Mouse (Mus musculus) heart, adult 2 months (tissue): ENCODE measurements around the gene Ttc23l. TPM values are rescaled to one million over a fixed set of nuclear protein-coding genes. Genes with fewer than 3 reads are reported as not detected.
A peak's percentile ranks its signal among the peaks of the same experiment; 100 is the strongest.
"Not testable (repeated sequence)": the region's sequence is repeated elsewhere in the genome, so short reads cannot be mapped to it uniquely, and the experiment has no call there.

Experiments used
- DNase-seq, 2 experiments: peaks; one replicate each; pipeline ENCODE4 v3.0.0; 2021
- H3K27ac ChIP-seq: fragments of 200-600 bp; 2 replicates; pipeline ENCODE4 v1.8.1; 2022
- H3K27me3 ChIP-seq: fragments of 200-500 bp; 2 replicates; pipeline ENCODE4 v1.6.1; 2012; ENCODE audit warnings: mild to moderate bottlenecking, low read length, inconsistent platforms, mixed read lengths; ENCODE audit not compliant: control insufficient read depth, insufficient read depth
- H3K36me3 ChIP-seq: fragments of 200-500 bp; 2 replicates; pipeline ENCODE4 v1.6.1; 2012; ENCODE audit warnings: low read length, inconsistent platforms; ENCODE audit not compliant: control insufficient read depth, insufficient read depth
- H3K4me1 ChIP-seq: fragments of 200-500 bp; 2 replicates; pipeline ENCODE4 v1.6.1; 2011; ENCODE audit warnings: low read length; ENCODE audit not compliant: control insufficient read depth, insufficient read depth
- H3K4me3 ChIP-seq: fragments of 200-600 bp; 2 replicates; pipeline ENCODE4 v1.8.1; 2022
- H3K79me2 ChIP-seq: fragments of 200-500 bp; replicated peaks from 2 replicates; pipeline ENCODE4 v1.6.1; 2012; ENCODE audit warnings: mild to moderate bottlenecking, inconsistent platforms, low read length, moderate library complexity, mixed read lengths; ENCODE audit not compliant: control insufficient read depth, insufficient read depth
- H3K9ac ChIP-seq: fragments of 200-500 bp; 2 replicates; pipeline ENCODE4 v1.6.1; 2012; ENCODE audit warnings: low read depth, mild to moderate bottlenecking, control low read depth, inconsistent platforms, low read length, mixed read lengths
- CTCF ChIP-seq: fragments of 200-600 bp; IDR thresholded peaks from 2 replicates; pipeline ENCODE4 v1.8.1; 2022; ENCODE audit warnings: antibody characterized with exemption, mild to moderate bottlenecking, moderate library complexity
- EP300 ChIP-seq: fragments of 200-500 bp; IDR thresholded peaks from 2 replicates; pipeline ENCODE4 v1.6.1; 2011; ENCODE audit warnings: low read depth, low read length, control low read depth; ENCODE audit not compliant: insufficient read depth
- POLR2A ChIP-seq: fragments of 200-500 bp; IDR thresholded peaks from 2 replicates; pipeline ENCODE4 v1.6.1; 2011; ENCODE audit warnings: mild to moderate bottlenecking, low read depth, low read length, control low read depth; ENCODE audit not compliant: insufficient read depth
- whole genome bisulfite sequencing: fragments of 180-500 bp; shearing (Covaris S2); methylation state at CpG from one replicate; pipeline ENCODE4 v1.1.7; 2018; 5-methylcytosine and 5-hydroxymethylcytosine counted together
- intact Hi-C: fragments of 180-260 bp; cut with DNase I; formaldehyde crosslinking; loops from one replicate; pipeline ENCODE4 v1.15.1; 2025
- polyA plus RNA-seq: library from polyadenylated mRNA; depleted of rRNA; stranded (reverse); fragments of >200 nt; gene quantifications from 2 replicates; pipeline ENCODE4 v1.2.3, GENCODE M21; 2012
- total RNA-seq, 2 experiments: library from RNA; stranded (reverse); gene quantifications; 2 replicates each; pipeline ENCODE4 v1.2.3; 2021

Ttc23l gene
- total and polyA plus RNA-seq, 3 experiments = 0.12 TPM; not detected in 2

DNA sequence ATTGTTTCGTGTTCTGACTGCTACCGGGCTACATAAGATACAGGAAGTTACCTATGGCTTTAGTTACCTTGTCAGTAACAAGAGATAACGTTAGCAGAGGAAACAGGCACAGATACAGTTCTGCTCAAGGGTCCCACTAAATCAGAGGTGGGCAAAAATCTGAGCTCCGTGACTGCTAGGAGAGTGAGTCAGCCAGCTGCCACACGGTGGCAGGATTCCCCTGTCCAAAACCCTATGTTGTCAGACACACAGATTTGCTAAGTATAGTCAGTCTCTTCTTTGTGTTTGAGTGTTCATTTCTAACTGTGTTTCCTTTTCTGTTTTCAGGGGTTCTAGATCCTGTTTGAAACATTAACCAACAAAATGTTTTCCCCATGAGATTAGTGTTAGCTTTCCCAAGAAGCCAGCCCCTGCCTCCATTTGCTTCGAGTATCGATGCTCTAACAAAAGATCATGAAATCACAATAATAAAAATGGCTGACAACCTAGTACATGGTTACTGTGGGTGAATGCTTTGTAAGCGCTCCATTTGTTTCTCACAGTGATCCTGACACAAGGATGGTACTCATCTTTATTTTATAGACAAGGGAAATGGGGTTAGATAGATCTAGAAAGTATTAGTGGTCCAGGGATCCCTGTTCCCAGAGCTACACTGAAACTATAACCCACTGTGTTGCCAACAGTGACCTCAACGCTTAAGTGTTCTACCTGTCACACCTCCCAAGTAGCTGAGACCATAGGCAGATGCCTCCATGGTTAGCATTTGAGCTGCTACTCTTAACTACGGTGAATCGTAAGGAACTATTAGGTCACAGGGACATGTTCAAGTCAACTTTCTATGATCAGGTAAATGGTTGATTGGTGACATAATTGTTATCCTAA, 57.4 kb downstream of the Ttc23l start:
- H3K36me3 ChIP-seq = no peaks in the 10 kb centered on the region
- H3K4me1 ChIP-seq = no peaks in the 10 kb centered on the region
- no peak overlapping the region for H3K9ac ChIP-seq
- H3K4me3 ChIP-seq = no peak overlapping the region
- TF ChIP-seq EP300 (0 out of 2 replicates have a peak, but pooled peaks have one; percentile 44), POLR2A (no peak), CTCF (peak; percentile 88)
- no peaks in the 10 kb centered on the region for H3K79me2 ChIP-seq
- intact Hi-C loops = loop anchor here (1.0 to 5.0 kb wide), 3 partner anchors 86 to 400 kb away; no protein-coding TSS in a partner anchor
- WGBS = 53% methylated on average over 11 of the region's 11 CpGs
- no peaks in the 10 kb centered on the region for H3K27me3 ChIP-seq
- peak; percentile 28 to 62 for DNase-seq
- H3K27ac ChIP-seq = no peak overlapping the region

DNA sequence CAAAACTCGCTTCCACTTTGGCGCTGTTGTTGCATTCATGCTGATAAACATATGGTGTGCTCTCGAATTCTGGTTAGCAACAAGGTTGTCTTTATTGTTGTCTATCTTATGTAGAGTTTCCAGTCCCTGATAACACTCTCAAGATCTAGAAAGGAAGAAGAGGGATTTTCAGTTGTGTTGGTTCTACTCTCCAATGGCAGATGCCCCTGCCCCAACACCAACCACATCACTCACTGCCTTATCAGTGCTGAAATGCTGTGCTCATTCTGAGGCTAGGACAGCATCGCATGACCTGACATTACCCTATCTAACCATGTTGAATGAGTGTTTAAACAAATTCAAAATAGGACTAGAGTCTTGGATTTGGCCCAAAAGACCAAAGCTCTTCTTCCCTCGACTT, 58.4 kb downstream of the Ttc23l start:
- no peak for DNase-seq
- no peak overlapping the region for H3K27ac ChIP-seq
- TF ChIP-seq POLR2A = no peak
- TF ChIP-seq EP300 = no peak
- TF ChIP-seq CTCF = no peak
- H3K27me3 ChIP-seq = no peaks in the 10 kb centered on the region
- no peak overlapping the region for H3K4me3 ChIP-seq
- intact Hi-C loops = loop anchor here (2.0 to 5.0 kb wide), 2 partner anchors 87 to 373 kb away; no protein-coding TSS in a partner anchor
- no peaks in the 10 kb centered on the region for H3K36me3 ChIP-seq
- WGBS = 56% methylated on average over 5 of the region's 5 CpGs
- H3K79me2 ChIP-seq = no peaks in the 10 kb centered on the region
- H3K9ac ChIP-seq = no peak overlapping the region
- no peaks in the 10 kb centered on the region for H3K4me1 ChIP-seq

DNA sequence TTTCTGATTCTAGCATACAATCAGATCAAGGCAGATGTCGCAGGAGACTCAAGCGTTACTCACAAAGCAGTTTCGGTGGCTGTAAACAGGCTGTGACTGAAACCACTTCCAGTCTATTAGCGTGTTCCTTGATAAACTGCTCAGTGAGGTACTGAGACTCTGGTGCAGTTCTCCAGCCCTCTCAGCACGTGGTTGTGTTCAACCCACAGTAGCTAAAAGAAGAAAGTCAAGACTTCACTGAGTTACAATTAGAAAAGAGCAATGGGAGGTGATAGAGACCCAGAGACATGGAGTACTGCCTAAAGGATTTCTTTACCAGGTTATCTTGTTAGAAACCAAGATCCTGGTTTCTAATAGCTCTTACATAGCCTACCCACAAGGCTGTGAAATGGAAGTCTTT, 58.9 kb downstream of the Ttc23l start:
- WGBS = 64% methylated on average over 5 of the region's 5 CpGs
- H3K79me2 ChIP-seq = no peaks in the 10 kb centered on the region
- H3K27me3 ChIP-seq = no peaks in the 10 kb centered on the region
- no peak for DNase-seq
- H3K9ac ChIP-seq = no peak overlapping the region
- TF ChIP-seq POLR2A (no peak), EP300 (no peak), CTCF (no peak)
- no peak overlapping the region for H3K4me3 ChIP-seq
- intact Hi-C loops = no loop called here
- no peaks in the 10 kb centered on the region for H3K36me3 ChIP-seq
- no peaks in the 10 kb centered on the region for H3K4me1 ChIP-seq
- H3K27ac ChIP-seq = no peak overlapping the region

- H3K27me3 ChIP-seq, DNase-seq, H3K4me3 ChIP-seq, H3K36me3 ChIP-seq, H3K27ac ChIP-seq, H3K4me1 ChIP-seq, intact Hi-C loops, H3K79me2 ChIP-seq, H3K9ac ChIP-seq: not testable (repeated sequence)
- 100% methylated on average over 1 of the region's 1 CpGs for WGBS
Observed at GRCm38 (mm10) chr15:10496696-10497095, 61.8 kb downstream of the Ttc23l start.

- no peak overlapping the region for H3K27ac ChIP-seq
- no peaks in the 10 kb centered on the region for H3K79me2 ChIP-seq
- no peak overlapping the region for H3K4me3 ChIP-seq
- no peak overlapping the region for H3K9ac ChIP-seq
- no peaks in the 10 kb centered on the region for H3K27me3 ChIP-seq
- H3K4me1 ChIP-seq = no peaks in the 10 kb centered on the region
- TF ChIP-seq EP300 (no peak), CTCF (no peak), POLR2A (no peak)
- no peaks in the 10 kb centered on the region for H3K36me3 ChIP-seq
- intact Hi-C loops = no loop called here
- 93% methylated on average over 11 of the region's 11 CpGs for WGBS
- DNase-seq = no peak
Observed at GRCm38 (mm10) chr15:10495944-10496343, 62.5 kb downstream of the Ttc23l start.

DNA sequence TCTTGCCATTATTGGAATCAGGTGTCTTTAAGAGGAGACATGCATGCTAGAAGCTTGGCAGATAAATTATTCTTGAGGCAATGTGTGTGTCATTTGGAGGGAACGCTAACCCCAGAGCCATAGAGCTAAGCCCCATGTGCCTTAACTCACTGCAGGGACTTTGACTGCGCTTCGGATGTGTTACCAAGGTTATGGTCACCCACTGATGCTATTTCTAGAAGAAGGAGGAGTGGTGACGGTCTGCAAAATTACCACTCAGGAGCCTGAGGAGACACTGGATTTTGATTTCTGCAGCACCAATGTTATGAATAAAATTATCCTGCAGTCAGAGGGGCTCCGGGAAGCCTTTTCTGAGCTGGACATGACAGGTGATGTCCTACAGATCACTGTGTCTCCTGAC, 68.4 kb downstream of the Ttc23l start:
- Histone ChIP-seq H3K36me3 (no peaks in the 10 kb centered on the region; the same call in 1 of the 2 replicates), H3K79me2 (no peaks in the 10 kb centered on the region), H3K27me3 (no peaks in the 10 kb centered on the region), H3K27ac (no peak overlapping the region), H3K4me3 (no peak overlapping the region), H3K4me1 (peaks cover 1% of the 10 kb centered on the region; the same call in 1 of the 2 replicates), H3K9ac (no peak overlapping the region)
- TF ChIP-seq POLR2A (no peak), EP300 (no peak), CTCF (no peak)
- intact Hi-C loops = no loop called here
- WGBS = 90% methylated on average over 5 of the region's 5 CpGs
- DNase-seq = no peak
